Mouse (Mus musculus) kidney, postnatal 14 days (tissue): Measurements from ENCODE around the gene Maml1.
A peak's percentile ranks its signal among the peaks of the same experiment; 100 is the strongest.

ENCODE experiments used
- DNase-seq: peaks from one replicate; pipeline ENCODE4 v3.0.0; 2022; ENCODE audit warnings: mixed read lengths

The Maml1 gene

GRCm38 (mm10) chr11:50238324-50238723 is 53.8 kb downstream of the Maml1 start, which contains the start of gene Ltc4s:
Gene Ltc4s, minus strand, starts transcription at chr11:50238616.
- peak; percentile 36 for DNase-seq

DNA sequence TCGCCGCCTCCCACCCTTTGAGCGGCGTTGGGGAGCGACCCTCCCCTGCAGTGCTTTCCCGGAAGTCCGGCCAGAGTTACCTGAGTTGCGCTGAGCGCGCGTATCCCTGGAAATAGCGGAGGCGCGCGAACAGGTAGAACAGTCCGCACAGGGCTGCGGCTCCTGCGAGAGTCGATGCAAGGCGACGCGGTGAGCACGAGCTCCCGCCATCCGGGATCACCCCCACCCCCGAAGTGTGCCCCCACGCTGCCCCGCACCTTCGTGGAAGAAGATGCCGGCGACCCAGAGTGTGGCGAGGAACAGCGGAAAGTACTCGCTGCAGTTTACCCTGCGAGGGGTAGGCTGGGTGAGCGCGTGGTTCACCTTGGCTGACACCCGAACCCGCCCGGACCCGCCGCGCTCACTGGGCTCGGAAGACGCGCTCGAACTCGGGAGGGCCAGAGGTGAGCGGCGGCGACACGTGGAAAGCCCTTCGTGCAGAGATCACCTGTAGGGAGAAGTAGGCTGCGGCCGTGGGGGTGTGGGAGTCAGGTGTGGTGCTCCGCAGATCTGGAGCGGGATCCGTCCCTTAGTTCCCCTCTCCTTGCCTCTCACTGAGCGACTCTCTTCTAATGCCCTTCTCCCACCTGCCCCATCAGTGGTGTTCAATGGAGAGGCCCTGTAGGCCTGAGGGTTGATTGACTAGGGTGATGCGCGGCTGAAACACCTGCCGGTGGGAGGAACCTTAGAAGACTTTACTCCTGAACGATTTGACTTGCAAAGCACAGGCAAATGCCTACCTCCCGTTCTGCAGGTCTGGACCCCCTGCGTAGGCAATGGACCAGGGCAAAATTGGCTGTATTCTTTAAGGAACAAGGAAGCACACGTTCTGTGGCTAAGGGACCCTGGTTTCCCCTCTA is 54.9 kb downstream of the Maml1 start:
- peak; percentile 48 for DNase-seq

GRCm38 (mm10) chr11:50236540-50236936 is 55.6 kb downstream of the Maml1 start:
- peak; percentile 96 for DNase-seq

- no peak for DNase-seq
Observed at GRCm38 (mm10) chr11:50234606-50235005, 57.5 kb downstream of the Maml1 start.

GRCm38 (mm10) chr11:50233993-50234392 is 58.1 kb downstream of the Maml1 start:
- no peak for DNase-seq

- no peak for DNase-seq
Observed at GRCm38 (mm10) chr11:50233022-50233421, 59.1 kb downstream of the Maml1 start.

DNA sequence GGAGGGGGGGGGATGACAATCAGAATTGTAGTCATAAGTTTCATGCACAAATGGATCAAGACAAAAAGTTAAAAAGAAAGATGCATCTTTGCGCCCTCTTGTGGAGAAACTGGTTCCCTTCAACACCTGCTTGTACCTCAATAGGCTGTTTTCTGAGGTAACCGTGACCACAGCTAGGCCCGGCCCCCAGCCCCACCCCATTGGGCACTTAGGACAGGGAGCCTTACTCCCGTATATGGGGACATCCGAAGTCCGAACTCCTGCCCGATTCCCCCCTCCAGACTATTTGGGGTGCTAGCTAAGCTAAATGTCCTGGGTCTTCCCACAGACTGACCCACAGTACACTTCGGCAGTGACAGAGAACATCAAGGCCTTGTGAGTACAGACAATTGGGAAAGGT is 60.7 kb downstream of the Maml1 start:
- DNase-seq: peak; percentile 74

- no peak for DNase-seq
Observed at GRCm38 (mm10) chr11:50230481-50231304, 61.4 kb downstream of the Maml1 start.

- DNase-seq: no peak
Observed at GRCm38 (mm10) chr11:50229252-50229910, 62.7 kb downstream of the Maml1 start.

DNA sequence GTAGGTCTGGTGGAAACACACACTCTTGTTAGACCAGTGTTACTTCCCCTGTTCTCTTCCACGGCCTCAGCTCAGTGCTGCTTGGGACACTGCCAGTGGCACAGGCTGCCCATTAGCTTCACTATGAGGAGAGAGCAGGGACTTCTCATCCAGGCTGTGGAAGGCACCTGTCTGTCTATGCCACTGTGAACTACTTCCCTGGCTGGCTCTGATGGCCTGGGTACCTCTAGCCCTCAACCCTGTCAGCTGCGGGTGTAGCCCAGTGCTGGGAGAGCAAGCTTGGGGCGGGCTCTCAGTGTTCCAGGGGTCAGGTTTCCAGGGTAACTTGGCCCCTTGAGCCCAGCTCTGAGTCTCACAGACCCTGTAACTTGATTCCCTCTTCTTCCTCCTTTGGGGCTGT is 63.3 kb downstream of the Maml1 start:
- no peak for DNase-seq

DNA sequence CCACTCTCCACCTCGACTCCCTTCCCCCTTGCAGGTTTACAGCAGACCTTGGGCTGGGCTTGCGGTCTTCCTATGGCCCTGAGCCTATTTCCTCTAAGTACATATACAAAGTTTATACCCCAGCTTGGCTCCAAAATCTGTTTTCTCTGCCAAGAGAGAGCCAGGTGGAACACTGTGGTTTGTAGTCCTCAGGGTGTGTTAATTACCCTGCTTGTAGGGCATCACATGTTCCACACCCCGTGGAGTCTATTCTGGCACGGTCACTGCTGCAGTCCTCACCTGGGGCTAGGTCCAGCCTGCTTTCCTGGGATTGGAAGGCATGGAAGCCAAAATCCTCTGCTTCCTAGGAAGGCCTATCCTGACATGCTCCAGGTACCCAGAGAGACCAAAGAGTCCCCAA is 64.4 kb downstream of the Maml1 start:
- DNase-seq: no peak

DNA sequence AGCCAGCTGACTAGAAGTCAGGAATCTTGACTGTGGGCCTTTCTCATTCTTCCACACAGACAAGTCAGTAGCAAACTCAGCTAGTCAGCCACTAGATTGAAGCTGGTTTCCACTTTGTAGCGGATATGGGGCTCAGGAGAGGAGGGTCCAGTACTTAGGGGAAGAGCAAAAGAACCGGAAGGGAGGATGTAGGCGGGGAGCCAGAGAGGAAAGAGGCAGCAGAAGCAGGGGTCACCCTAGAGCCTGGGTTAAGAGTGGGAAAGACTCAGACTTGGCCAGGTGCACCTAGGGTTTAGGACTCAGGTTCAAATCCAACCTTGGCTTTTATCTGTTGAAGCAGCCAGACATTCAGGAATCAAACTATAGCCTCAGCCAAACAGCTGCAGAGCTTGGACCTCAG is 64.9 kb downstream of the Maml1 start:
- no peak for DNase-seq

GRCm38 (mm10) chr11:50226406-50226805 is 65.7 kb downstream of the Maml1 start:
- DNase-seq: no peak

GRCm38 (mm10) chr11:50225611-50226378 is 66.3 kb downstream of the Maml1 start:
- peak; percentile 69 for DNase-seq

DNA sequence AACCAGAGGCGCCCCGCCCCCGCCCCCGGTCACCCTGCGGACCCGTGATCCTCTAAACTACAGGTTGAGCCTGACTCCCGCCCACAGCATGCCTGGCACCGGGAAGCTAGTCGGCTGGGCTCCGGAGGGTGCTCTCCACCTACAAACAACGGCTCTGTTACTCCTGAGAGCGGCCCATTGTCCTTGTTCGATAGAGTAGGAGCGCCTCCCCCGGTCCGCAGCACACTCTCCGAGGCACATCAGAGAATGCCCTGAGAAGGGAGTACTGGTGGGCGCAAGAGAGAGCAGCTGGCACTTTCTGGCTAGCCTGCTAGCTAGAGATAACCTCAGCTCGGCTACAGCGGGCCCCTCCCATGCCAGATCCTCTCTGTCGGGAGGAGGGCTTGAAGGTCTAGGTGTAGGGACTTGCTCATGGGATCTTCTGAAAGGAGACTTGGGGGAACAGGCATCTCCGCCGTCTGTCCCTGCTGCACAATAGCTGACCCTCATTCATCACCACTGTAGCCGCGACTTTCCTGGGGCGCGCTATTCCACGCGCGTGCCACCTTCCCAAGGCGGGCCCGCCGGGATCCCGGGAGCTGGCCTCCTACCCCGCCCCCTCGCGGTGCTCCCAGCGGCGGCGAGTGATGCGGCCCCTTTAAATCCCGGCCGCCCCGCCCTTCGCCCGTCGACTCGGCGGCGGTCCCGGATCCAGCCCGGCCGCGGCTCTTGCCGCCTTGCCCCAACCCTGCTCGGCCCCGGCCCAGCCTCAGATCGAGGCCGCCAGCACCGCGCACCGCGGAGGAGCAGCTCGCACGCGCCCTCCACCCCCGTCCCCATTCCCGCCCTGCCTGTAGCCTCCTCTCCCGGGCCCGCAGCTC is 67.2 kb downstream of the Maml1 start:
- peak; percentile 94 for DNase-seq

DNA sequence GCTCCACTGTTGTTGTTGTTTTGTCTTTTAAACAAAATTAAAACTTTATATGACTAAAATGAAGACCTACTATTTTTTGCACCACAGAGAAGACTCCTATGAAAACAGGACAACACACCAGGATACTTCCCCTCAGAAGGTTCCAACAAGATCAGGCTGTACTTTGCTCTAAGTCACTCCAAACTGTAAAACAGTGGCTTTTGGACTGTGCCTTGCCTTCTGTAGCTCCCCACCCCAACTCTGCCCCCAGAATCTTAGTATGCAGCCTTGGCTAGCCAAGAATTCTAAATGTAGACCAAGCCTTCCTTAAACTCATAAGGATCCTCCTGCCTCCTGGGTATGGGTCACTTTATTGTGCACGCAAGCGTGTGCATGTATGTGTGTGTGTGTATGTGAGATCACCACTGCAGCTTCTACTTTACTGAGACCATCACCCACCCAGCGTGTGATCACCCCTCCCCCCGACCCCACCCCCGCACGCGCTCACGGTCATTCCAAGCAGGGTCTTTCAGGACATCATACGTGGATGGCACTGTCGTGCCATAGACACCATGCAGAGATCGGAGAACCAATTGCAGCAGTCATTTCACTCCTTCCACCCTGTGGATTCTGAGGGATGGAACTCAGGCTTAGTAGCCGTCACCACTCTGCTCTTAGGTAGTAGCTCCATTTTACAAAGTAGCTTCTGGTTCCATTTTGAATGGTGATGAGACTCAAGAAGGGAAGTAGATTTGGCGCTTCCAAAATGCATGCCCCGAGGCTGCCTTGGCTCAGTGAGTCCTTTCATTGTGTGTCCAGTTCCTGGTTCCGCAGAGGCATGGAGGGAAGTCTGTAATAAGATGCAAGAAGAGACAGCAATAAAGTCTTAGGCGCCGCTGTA is 68.1 kb downstream of the Maml1 start:
- no peak for DNase-seq

DNA sequence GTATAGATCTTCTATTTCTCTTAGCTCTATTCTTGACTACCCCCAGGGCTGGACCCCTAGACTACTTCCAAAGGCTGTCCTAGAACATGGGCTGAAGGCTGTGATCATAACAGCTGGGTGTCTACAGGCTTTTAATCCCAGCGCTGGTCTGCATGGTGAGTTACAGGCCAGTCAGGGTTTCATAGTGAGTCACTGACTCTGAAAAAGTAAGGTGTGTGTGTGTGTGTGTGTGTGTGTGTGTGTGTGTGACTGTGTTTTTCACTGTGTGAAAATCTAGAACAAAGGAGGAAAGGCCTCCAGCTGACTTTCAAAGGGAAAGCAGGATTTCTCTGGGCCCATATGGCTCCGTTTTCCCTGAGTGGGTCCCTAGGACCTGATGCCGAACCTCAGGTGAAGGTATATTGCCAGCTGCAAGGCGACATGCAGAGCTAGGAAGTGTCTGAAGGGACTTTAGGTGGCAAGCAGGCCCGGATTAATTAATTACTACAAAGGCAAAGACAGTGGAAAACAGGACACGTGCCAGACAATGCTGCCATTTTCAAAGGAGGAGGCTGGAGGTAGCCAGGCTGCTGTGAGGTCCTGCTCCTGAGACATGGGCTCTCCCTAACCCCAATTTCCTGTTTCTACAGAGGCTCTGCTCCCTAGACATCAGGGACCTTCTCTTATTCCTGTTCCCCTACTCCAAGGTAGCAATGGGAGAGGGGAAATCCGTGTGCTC is 69.4 kb downstream of the Maml1 start:
- DNase-seq: peak; percentile 69

DNA sequence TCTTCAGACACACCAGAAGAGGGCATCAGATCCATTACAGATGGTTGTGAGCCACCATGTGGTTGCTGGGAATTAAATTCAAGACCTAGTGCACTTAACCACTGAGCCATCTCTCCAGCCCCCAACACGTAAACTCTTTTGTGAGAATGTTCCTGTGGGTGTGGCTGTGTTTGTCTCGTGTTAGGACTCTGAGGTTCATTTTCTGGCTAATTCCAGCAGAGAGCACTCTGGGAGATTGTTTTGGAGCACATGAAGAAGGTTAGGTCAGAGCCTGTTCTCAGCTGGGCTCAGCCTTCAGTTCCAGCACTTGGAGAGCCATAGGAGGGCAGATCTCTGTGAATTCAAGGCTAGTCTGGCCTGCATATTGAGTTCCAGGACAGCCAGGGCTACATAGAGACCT is 72.3 kb downstream of the Maml1 start:
- DNase-seq: no peak

DNA sequence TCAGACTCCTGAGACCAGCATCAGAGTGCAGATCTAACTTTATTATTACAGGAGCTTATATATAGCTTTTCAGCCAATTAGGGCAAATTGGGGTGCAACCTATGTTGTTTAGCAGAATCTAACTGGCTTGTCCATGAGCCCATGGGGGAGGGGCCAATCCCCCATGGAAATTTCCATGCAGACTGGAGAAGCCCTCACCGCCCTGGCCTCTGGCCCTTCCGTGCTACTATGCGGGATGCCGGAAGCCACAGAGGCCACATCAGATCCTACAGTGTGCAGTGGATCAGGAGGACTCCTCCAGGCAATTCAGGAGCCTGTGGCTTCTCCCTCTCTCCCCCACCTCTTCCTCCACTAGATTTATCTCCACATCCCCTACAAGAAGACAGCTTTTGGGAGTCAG is 74.3 kb downstream of the Maml1 start:
- peak; percentile 66 for DNase-seq
